7 mouse cellular contexts compared by ENCODE assay signal in genomic region chr7:49922928-49923327, GRCm38 (mm10). TPM values are rescaled to one million over a fixed set of nuclear protein-coding genes. Genes with fewer than 3 reads are reported as not detected.
DNase-seq lines count a peak whose midpoint lies in the region; ATAC-seq lines count a peak whose summit lies in the region.

No protein-coding gene starts in this region.

- no peak overlapping the region for H3K4me3 ChIP-seq in embryonic facial prominence, embryonic 14.5 days (ENCODE audit: low read depth, low read length)
- no peak overlapping the region for H3K4me3 ChIP-seq in hindbrain, embryonic 15.5 days

- H3K27ac ChIP-seq in embryonic facial prominence, embryonic 14.5 days (replicated peaks; ENCODE audit: low read depth, low read length): no peak overlapping the region
- H3K27ac ChIP-seq in hindbrain, embryonic 15.5 days (replicated peaks): peak overlapping the region; percentile 79

- H3K27me3 ChIP-seq in embryonic facial prominence, embryonic 14.5 days (replicated peaks; ENCODE audit: control insufficient read depth, insufficient read depth, low read length): peaks cover 10% of the 10 kb centered on the region
- peaks cover 9% of the 10 kb centered on the region for H3K27me3 ChIP-seq in hindbrain, embryonic 15.5 days

- peak; percentile 55; the same call in 1 of the 2 replicates for ATAC-seq in embryonic facial prominence, embryonic 14.5 days (ENCODE audit: low read depth)
- ATAC-seq in hindbrain, embryonic 15.5 days (ENCODE audit: low FRiP score, low read depth): peak; percentile 69

- H3K9ac ChIP-seq in embryonic facial prominence, embryonic 14.5 days (ENCODE audit: low read depth, low read length): no peak overlapping the region
- H3K9ac ChIP-seq in hindbrain, embryonic 15.5 days: no peak overlapping the region

- H3K9me3 ChIP-seq in embryonic facial prominence, embryonic 14.5 days (ENCODE audit: control insufficient read depth, low read length): peaks cover 3% of the 10 kb centered on the region; the same call in 1 of the 2 replicates
- H3K9me3 ChIP-seq in hindbrain, embryonic 15.5 days: no peaks in the 10 kb centered on the region

- H3K4me2 ChIP-seq in embryonic facial prominence, embryonic 14.5 days (ENCODE audit: low read depth, low read length): peak overlapping the region; percentile 39
- H3K4me2 ChIP-seq in hindbrain, embryonic 15.5 days: peak overlapping the region; percentile 29; the same call in 1 of the 2 replicates

- no peaks in the 10 kb centered on the region for H3K4me1 ChIP-seq in embryonic facial prominence, embryonic 14.5 days (ENCODE audit: control insufficient read depth, insufficient read depth, low read length)
- H3K4me1 ChIP-seq in hindbrain, embryonic 15.5 days (replicated peaks): peaks cover 9% of the 10 kb centered on the region

- 46% methylated on average over 4 of the region's 4 CpGs for WGBS in embryonic facial prominence, embryonic 14.5 days
- 20% methylated on average over 4 of the region's 4 CpGs for WGBS in hindbrain, embryonic 15.5 days

- no peaks in the 10 kb centered on the region for H3K36me3 ChIP-seq in embryonic facial prominence, embryonic 14.5 days (ENCODE audit: control insufficient read depth, insufficient read depth, low read length)
- H3K36me3 ChIP-seq in hindbrain, embryonic 15.5 days: no peaks in the 10 kb centered on the region

- peak; percentile 55 for DNase-seq in 3134 (ENCODE audit: extremely low read depth, insufficient read length, low spot score)
- DNase-seq in 3T3-L1 (ENCODE audit: low read depth, low spot score): peak; percentile 47
- DNase-seq in embryonic facial prominence, embryonic 14.5 days (ENCODE audit: low spot score): peak; percentile 24
- DNase-seq in lung, postnatal 36 days: peak; percentile 6
- DNase-seq in spleen, postnatal 4 days (ENCODE audit: low spot score in 2 of 2): no peak
- DNase-seq in layer of hippocampus, adult 9-10 months (ENCODE audit: low spot score): no peak

RNA-seq across cellular contexts. Expression of gene Slc6a5, which starts 13.0 kb away (rescaled TPM):
- polyA plus RNA-seq in embryonic facial prominence, embryonic 14.5 days (2014; fragmentation: Nextera tagmentation; extraction: Ambion mirVana): 0.08 TPM in 1 of 2 replicates, not detected in the other
- 10.7 and 11.5 TPM in 2 replicates for polyA plus RNA-seq in hindbrain, embryonic 15.5 days (2015; fragmentation: Nextera tagmentation; extraction: Ambion mirVana)

RNA-seq across cellular contexts. Expression of gene Nell1, which starts 51.7 kb away (rescaled TPM):
- 12.8 and 13.4 TPM in 2 replicates for polyA plus RNA-seq in embryonic facial prominence, embryonic 14.5 days (2014; fragmentation: Nextera tagmentation; extraction: Ambion mirVana)
- 30.0 and 31.6 TPM in 2 replicates for polyA plus RNA-seq in hindbrain, embryonic 15.5 days (2015; fragmentation: Nextera tagmentation; extraction: Ambion mirVana)

Comparison
In these comparisons a context has a peak if more than half of its experiments do, and no peak if none do; other contexts are left out.
1. DNase-seq: peak in 3134 (single experiment), 3T3-L1 (single experiment), embryonic facial prominence, embryonic 14.5 days (single experiment) and lung, postnatal 36 days (single experiment); none in spleen, postnatal 4 days (0 of 2) and layer of hippocampus, adult 9-10 months (single experiment).
2. RNA of gene Slc6a5, which starts 13.0 kb away (polyA plus RNA-seq): 10.7 to 11.5 TPM in hindbrain, embryonic 15.5 days; 0.08 TPM in embryonic facial prominence, embryonic 14.5 days; every median in the first group is over 10 times any median in the second.